Mouse (Mus musculus) neutrophil, adult 59 days (primary cell): Measurements from ENCODE around the gene Trub2. TPM values are rescaled to one million over a fixed set of nuclear protein-coding genes. Genes with fewer than 3 reads are reported as not detected.

ENCODE experiments used
- total RNA-seq, 2 experiments: library from RNA; stranded (reverse); gene quantifications; 1 replicate in 1 of 2; 2 replicates in 1 of 2; pipeline ENCODE4 v1.2.4; 2023

Trub2 gene
- total RNA-seq = 10 to 100 TPM; 45.8 to 47.7 TPM

DNA sequence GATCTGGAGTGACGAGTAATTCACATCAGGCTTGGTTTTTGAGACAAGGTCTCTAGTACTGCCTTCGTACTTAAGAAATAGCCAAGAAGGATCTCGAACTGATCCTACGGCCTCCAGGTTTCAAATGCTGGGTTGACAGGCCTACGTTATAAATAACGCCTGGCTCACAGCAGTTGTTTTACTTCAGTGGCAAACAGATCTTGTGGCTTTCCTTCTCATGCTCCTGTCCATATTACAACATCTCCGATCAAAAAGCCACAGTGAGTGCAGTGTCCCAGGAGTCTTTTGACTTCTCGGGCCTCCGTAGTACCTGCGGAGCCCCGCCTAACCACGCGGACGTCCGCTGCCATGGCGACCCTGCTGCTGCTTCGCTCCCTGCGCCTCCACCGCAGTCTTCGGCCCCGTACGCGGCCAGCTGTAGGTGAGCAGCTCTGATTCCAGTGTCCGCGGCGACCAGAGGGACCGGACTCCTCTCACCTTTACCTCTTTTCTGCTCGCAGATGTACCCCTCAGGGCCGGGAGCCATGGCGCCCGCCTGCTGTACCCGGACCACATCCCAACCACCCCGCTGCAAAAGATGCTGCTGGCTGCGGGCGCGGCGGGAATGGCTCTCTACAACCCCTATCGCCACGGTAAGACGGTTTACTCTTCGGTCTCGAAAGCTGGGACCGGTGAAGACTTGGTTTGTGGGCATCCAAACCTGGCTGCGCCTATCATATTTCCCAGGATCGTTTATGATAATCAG, at the start of gene Trub2:
Trub2 (minus strand) TSS at position 566 of the 745 bp plus-strand sequence.

GRCm38 (mm10) chr2:29820025-29820817, 31.9 kb upstream of the Trub2 start, which contains the start of gene Urm1:
Gene Urm1, plus strand, starts transcription at chr2:29820075.

GRCm38 (mm10) chr2:29802075-29802826, 13.9 kb upstream of the Trub2 start, which contains the start of gene Slc27a4:
Gene Slc27a4, plus strand, starts transcription at chr2:29802634.

GRCm38 (mm10) chr2:29787104-29787917, 991 bp downstream of the Trub2 start, which contains the start of gene Coq4:
Gene Coq4, plus strand, starts transcription at chr2:29787493.

DNA sequence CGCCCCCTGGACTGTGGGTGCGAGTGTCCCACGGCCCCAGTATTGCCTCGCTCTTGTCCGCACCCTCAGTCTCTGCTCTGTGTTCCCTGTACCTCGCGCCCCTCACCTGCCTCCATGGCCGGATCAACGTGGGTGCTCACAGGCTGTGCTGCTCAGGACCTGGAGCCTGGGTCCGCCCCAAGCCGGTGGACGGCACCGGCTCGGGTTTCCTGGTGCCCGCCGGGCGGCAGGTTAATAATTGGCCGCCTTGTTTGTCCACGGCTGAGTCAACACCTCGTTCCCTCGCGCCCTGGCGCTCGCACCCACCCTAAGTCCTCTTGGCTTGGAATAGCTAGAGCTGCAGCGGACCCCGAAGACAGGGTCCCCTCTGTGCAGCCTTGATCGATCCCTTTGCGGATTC, 36.8 kb downstream of the Trub2 start, which contains the start of gene Gm13420:
Gm13420 (minus strand) TSS at position 189 of the 400 bp plus-strand sequence.

Other genes with a start within 250 kb of the Trub2 start
- gene Rapgef1, start 168.8 kb downstream of the Trub2 start, total RNA-seq = 10 to 100 TPM; 51.8 to 56.6 TPM
- gene Gm13420, start 36.8 kb downstream of the Trub2 start, total RNA-seq = not detected
- not detected for gene Gm13547, start 29.2 kb downstream of the Trub2 start, total RNA-seq
- 10 to 100 TPM; 13.6 to 15.1 TPM for gene Coq4, start 1.0 kb downstream of the Trub2 start, total RNA-seq
- gene Slc27a4, start 14.1 kb upstream of the Trub2 start, total RNA-seq = 100 to 1,000 TPM; 160 to 168 TPM
- 10 to 100 TPM; 20.3 to 22.1 TPM for gene Urm1, start 31.6 kb upstream of the Trub2 start, total RNA-seq
- 1 to 10 TPM; 4.8 to 6.9 TPM for gene Cercam, start 80.7 kb upstream of the Trub2 start, total RNA-seq
- 10 to 100 TPM; 77.2 to 94.1 TPM for gene Odf2, start 100.7 kb upstream of the Trub2 start, total RNA-seq
- gene Gle1, start 146.9 kb upstream of the Trub2 start, total RNA-seq = 10 to 100 TPM; 31.0 to 34.2 TPM
- gene Sptan1, start 177.1 kb upstream of the Trub2 start, total RNA-seq = 100 to 1,000 TPM; 184 to 197 TPM